Mouse (Mus musculus): ENCODE results near the gene Tarm1. TPM values are rescaled to one million over a fixed set of nuclear protein-coding genes. Genes with fewer than 3 reads are reported as not detected.

The Tarm1 gene
- not detected in 2 replicates for polyA plus RNA-seq (2014; fragmentation: Nextera tagmentation; extraction: Ambion mirVana)

DNA sequence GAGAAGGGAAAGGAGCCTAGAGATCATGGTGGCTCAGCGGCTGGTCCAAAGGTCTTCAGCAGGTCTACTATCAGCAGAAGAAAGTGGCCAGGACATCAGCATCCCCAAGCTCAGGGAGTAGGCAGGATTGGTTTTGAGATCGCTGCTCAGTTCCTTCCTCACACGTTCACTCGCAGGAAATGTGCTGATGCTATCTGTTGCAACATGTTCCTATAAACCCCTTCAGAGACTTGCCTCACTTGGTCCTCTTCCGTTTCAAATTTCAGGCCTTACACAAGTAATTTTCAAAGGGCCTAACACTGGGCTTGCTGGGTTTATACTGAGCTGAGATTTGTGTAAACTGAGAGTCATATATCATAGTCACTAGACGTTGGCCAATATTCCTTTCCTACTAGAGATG, at the start of gene Tarm1:
Gene Tarm1 (minus strand): TSS at position 186 of the 400 bp plus-strand sequence.
- H3K4me3 ChIP-seq (ENCODE audit: low read depth, low read length), result no peak within 1 kb of the TSS
- no peaks in the 10 kb centered on the region for H3K27me3 ChIP-seq (replicated peaks; ENCODE audit: control insufficient read depth, insufficient read depth, low read length)
- no peak within 1 kb of the TSS for H3K27ac ChIP-seq (ENCODE audit: low read depth, low read length)
- H3K4me2 ChIP-seq (ENCODE audit: low read length), result no peak within 1 kb of the TSS
- no peaks in the 10 kb centered on the region for H3K9me3 ChIP-seq (replicated peaks; ENCODE audit: control insufficient read depth, low read length)
- no peak within 1 kb of the TSS for H3K9ac ChIP-seq (ENCODE audit: low read length)
- 93% methylated on average over 6 of the region's 6 CpGs for WGBS
- no peaks in the 10 kb centered on the region for H3K4me1 ChIP-seq (ENCODE audit: control insufficient read depth, insufficient read depth, low read length)
- DNase-seq (ENCODE audit: low spot score) (no peak), ATAC-seq (no peak)
- no peaks in the 10 kb centered on the region for H3K36me3 ChIP-seq (ENCODE audit: control insufficient read depth, insufficient read depth, low read length)

DNA sequence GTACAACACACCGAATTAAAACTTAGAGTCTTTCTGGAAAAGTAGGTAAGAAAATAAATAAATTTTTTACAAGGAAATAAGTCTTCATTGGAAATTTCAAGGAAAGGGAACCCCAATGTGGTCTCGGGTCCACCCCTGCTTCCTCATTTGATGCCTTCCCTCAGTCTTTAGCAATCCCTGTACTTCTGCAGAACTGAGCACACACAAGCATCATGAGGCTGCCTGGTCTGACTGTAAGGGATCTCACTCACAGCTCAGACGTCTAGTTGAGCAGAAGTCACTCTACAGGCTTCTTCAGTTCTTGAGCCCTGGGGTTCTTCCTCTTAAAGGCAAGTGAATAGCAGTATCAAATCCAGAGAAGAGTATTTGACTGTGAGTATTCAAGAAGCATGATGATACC, 3.5 kb upstream of the Tarm1 start:
- H3K27me3 ChIP-seq (replicated peaks; ENCODE audit: control insufficient read depth, insufficient read depth, low read length), result no peaks in the 10 kb centered on the region
- no peak overlapping the region for H3K4me2 ChIP-seq (ENCODE audit: low read length)
- no peaks in the 10 kb centered on the region for H3K36me3 ChIP-seq (ENCODE audit: control insufficient read depth, insufficient read depth, low read length)
- H3K27ac ChIP-seq (ENCODE audit: low read depth, low read length), result no peak overlapping the region
- H3K4me1 ChIP-seq (ENCODE audit: control insufficient read depth, insufficient read depth, low read length), result no peaks in the 10 kb centered on the region
- H3K9ac ChIP-seq (ENCODE audit: low read length), result no peak overlapping the region
- H3K9me3 ChIP-seq (replicated peaks; ENCODE audit: control insufficient read depth, low read length), result no peaks in the 10 kb centered on the region
- DNase-seq (ENCODE audit: low spot score), result no peak
- ATAC-seq, result no peak
- H3K4me3 ChIP-seq (ENCODE audit: low read depth, low read length), result no peak overlapping the region
- 78% methylated on average over 3 of the region's 3 CpGs for WGBS

DNA sequence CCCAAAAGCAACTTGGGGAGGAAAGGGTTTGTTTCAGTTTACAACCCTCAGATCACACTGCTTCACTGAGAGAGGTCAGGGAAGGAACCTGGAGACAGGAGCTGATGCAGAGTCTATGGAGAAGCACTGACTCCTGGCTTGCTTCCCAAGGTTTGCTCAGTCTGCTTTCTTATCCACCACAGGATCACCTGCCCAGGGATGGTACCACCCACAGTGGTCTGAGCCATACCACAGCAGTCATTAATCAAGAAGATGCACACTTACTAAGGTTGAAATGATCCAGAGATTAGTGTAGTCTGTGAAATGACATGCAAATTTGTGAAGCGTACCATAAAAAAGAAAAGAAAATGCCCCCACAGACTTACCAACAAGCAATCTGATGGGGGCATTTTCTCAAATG, 2.0 kb downstream of the Tarm1 start:
- Histone ChIP-seq H3K4me3 (ENCODE audit: low read depth, low read length) (no peak overlapping the region), H3K9me3 (replicated peaks; ENCODE audit: control insufficient read depth, low read length) (no peaks in the 10 kb centered on the region), H3K4me1 (ENCODE audit: control insufficient read depth, insufficient read depth, low read length) (no peaks in the 10 kb centered on the region), H3K9ac (ENCODE audit: low read length) (no peak overlapping the region), H3K36me3 (ENCODE audit: control insufficient read depth, insufficient read depth, low read length) (no peaks in the 10 kb centered on the region), H3K4me2 (ENCODE audit: low read length) (no peak overlapping the region), H3K27me3 (replicated peaks; ENCODE audit: control insufficient read depth, insufficient read depth, low read length) (no peaks in the 10 kb centered on the region), H3K27ac (ENCODE audit: low read depth, low read length) (no peak overlapping the region)
- DNase-seq (ENCODE audit: low spot score) (no peak), ATAC-seq (no peak)
- WGBS, result 100% methylated on average over 1 of the region's 1 CpGs

DNA sequence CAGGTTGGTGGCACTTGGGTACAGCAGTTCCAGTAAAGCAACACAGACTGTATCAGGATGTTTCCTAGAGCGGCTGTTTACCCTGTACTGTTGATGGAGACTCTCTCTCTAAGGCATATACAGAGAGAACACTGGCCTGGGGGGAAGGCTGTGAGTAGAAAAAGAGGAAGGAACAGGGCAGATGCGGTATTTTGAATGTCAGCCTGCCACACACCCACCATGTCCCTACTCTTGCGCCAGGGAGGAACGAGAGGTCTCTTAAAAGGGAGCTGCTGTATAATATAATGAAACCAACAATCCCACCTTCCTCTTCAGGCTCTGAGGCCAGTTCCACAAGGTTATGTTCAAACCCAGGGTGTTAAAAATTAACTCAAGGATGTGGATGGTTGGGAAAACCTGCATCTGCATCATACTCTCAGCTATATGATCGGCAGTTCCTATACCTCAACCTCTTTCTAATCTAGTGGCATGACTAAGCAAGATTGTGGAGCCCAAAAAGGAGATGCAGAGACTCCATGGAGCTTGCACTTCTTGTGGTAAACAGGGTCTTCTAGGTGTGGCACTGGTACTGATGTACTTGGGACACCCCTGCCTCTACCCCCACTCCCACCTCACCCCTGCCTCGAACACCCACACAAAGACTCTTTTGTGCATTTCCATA, 20.3 kb downstream of the Tarm1 start:
- ATAC-seq, result no peak

DNA sequence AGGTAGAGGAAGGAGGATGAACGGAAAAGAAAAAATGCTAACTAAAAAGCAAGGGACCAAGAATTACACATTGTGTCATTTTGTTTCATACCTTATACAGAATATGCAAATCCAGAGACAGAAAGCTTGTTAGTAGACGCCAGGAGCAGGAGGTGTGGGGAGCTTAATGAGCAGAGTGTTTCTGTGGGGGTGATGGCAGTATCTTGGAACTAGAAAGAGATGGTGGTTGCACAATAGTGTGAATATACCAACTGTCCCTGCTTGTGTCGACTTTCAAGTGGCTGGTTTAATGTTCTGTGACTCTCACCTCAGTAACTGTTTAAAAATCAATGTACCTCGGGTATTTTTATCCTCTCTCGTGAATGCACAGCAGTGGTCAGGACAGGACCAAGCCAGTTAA, 25.7 kb downstream of the Tarm1 start:
- WGBS, result 55% methylated on average over 5 of the region's 5 CpGs
- no peak for ATAC-seq

More for the DNA sequence above, 20.3 kb downstream of the Tarm1 start:
- no peak for DNase-seq (ENCODE audit: low spot score)
- Histone ChIP-seq H3K4me2 (ENCODE audit: low read length) (no peak overlapping the region), H3K36me3 (ENCODE audit: control insufficient read depth, insufficient read depth, low read length) (no peaks in the 10 kb centered on the region), H3K4me1 (ENCODE audit: control insufficient read depth, insufficient read depth, low read length) (no peaks in the 10 kb centered on the region), H3K4me3 (ENCODE audit: low read depth, low read length) (no peak overlapping the region), H3K27me3 (replicated peaks; ENCODE audit: control insufficient read depth, insufficient read depth, low read length) (no peaks in the 10 kb centered on the region), H3K9me3 (replicated peaks; ENCODE audit: control insufficient read depth, low read length) (0 out of 2 replicates have a peak, but pooled peaks cover 2% of the 10 kb centered on the region), H3K9ac (ENCODE audit: low read length) (no peak overlapping the region), H3K27ac (ENCODE audit: low read depth, low read length) (no peak overlapping the region)
- 88% methylated on average over 6 of the region's 6 CpGs for WGBS

DNA sequence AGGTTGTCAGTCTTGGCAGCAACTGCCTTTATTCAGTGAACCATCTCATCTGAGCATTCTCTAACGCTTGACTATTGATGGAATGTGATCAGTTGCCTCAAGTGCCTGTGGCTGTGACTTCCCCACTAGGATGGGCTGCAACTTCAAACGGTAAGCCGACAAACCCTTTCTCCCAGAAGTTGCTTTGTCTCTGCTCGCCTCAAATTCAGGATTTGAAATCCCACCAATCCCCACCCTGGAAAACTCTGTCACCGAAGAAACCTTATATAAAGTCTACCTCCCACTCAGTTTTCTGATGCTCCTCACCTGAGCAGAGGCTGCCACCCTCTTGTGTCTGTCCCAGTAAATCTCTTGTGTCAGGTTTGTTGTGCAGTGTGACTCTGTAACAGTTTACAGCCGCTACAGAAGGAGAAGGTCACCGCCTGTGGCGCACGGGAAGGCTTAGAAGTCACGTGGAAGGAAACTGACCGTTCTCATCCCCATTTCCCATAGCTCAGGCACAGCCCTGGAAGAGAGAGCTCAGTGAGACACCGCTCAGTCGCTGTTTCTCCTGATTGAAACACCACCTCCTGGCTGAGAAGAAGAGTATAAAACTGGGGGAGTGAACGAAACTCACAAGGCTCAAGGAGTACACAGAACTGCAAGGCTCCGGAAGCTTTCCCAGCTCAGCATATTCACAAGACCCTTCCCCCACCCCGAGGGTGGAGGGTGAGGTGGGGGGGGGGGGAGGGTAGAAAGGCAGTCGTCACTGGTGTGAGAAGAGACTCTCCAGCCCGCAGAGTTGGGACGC, 27.9 kb downstream of the Tarm1 start:
- 6% methylated on average over 19 of the region's 19 CpGs for WGBS
- Histone ChIP-seq H3K4me3 (ENCODE audit: low read depth, low read length) (no peak overlapping the region), H3K4me2 (ENCODE audit: low read length) (no peak overlapping the region), H3K4me1 (ENCODE audit: control insufficient read depth, insufficient read depth, low read length) (no peaks in the 10 kb centered on the region), H3K9me3 (replicated peaks; ENCODE audit: control insufficient read depth, low read length) (no peaks in the 10 kb centered on the region), H3K9ac (ENCODE audit: low read length) (no peak overlapping the region), H3K27ac (ENCODE audit: low read depth, low read length) (no peak overlapping the region), H3K36me3 (ENCODE audit: control insufficient read depth, insufficient read depth, low read length) (no peaks in the 10 kb centered on the region), H3K27me3 (replicated peaks; ENCODE audit: control insufficient read depth, insufficient read depth, low read length) (no peaks in the 10 kb centered on the region)
- ATAC-seq (no peak), DNase-seq (ENCODE audit: low spot score) (peak; percentile 2)

More for the DNA sequence above, 25.7 kb downstream of the Tarm1 start:
- no peak overlapping the region for H3K27ac ChIP-seq (ENCODE audit: low read depth, low read length)
- no peaks in the 10 kb centered on the region for H3K27me3 ChIP-seq (replicated peaks; ENCODE audit: control insufficient read depth, insufficient read depth, low read length)
- H3K36me3 ChIP-seq (ENCODE audit: control insufficient read depth, insufficient read depth, low read length), result no peaks in the 10 kb centered on the region
- H3K4me2 ChIP-seq (ENCODE audit: low read length), result no peak overlapping the region
- H3K9ac ChIP-seq (ENCODE audit: low read length), result no peak overlapping the region
- H3K4me3 ChIP-seq (ENCODE audit: low read depth, low read length), result no peak overlapping the region
- H3K4me1 ChIP-seq (ENCODE audit: control insufficient read depth, insufficient read depth, low read length), result no peaks in the 10 kb centered on the region
- 0 out of 2 replicates have a peak, but pooled peaks cover under 1% of the 10 kb centered on the region for H3K9me3 ChIP-seq (replicated peaks; ENCODE audit: control insufficient read depth, low read length)
- no peak for DNase-seq (ENCODE audit: low spot score)

DNA sequence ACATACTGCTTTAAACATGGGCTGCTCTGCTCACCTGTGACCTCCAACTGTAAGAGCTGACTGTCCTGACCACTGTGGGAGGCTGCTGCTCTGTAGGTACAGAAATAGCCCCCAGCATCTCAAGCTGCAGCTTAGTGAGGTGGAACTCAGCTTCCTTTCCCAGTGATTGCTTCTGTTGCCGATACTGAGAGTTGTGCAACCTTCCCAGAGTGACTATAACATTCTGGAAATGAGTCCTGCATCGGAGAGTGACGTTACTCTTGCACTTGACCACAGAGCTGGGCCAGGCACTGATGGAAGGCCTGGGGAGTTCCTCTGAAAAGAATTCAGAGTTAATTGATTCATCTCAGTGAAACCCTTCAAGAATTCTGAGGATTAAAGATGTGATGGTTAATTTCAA, 29.6 kb downstream of the Tarm1 start:
- no peaks in the 10 kb centered on the region for H3K9me3 ChIP-seq (replicated peaks; ENCODE audit: control insufficient read depth, low read length)
- H3K4me1 ChIP-seq (ENCODE audit: control insufficient read depth, insufficient read depth, low read length), result no peaks in the 10 kb centered on the region
- H3K27ac ChIP-seq (ENCODE audit: low read depth, low read length), result no peak overlapping the region
- no peaks in the 10 kb centered on the region for H3K36me3 ChIP-seq (ENCODE audit: control insufficient read depth, insufficient read depth, low read length)
- WGBS, result 61% methylated on average over 3 of the region's 3 CpGs
- DNase-seq (ENCODE audit: low spot score) (no peak), ATAC-seq (no peak)
- no peak overlapping the region for H3K4me2 ChIP-seq (ENCODE audit: low read length)
- no peak overlapping the region for H3K9ac ChIP-seq (ENCODE audit: low read length)
- no peak overlapping the region for H3K4me3 ChIP-seq (ENCODE audit: low read depth, low read length)
- no peaks in the 10 kb centered on the region for H3K27me3 ChIP-seq (replicated peaks; ENCODE audit: control insufficient read depth, insufficient read depth, low read length)

DNA sequence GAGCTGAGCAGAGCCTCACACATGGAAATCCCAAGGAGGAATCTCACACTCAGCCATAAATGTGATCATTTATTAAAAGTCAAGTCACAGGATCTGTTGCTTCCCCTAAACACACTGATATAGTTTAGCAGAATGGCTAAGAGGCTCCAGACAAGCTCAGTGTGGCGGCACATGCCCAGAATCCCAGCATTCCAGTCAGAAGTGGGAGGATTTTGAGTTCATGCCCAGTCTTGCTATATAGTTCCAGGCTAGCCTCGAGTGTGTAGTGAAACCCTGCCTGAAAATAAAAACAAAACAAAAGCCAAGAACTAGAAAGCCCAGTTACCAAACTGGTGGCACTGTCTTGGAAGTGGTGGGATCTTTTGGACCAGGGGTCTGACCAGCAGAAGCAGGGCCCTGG, 33.8 kb downstream of the Tarm1 start:
- H3K36me3 ChIP-seq (ENCODE audit: control insufficient read depth, insufficient read depth, low read length), result no peaks in the 10 kb centered on the region
- no peaks in the 10 kb centered on the region for H3K9me3 ChIP-seq (replicated peaks; ENCODE audit: control insufficient read depth, low read length)

DNA sequence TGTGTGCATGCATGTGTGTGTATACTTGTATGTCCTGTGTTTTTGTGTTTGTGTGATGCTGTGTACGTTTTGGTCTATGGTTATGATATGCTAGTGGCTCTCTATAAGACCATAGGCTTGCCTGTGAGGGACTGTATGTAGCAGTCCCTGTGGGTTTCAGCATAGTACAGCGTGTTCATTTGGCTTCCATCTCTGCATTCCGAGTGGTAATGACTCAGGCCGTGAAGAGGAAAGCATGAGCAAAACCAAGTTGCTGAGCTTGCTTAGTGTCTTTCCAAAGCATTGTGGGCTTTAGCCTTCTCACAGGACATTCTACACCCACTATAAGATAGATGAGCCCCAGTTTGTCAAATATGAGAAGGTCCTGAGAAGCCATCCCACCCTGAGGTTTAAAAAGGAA, 39.1 kb downstream of the Tarm1 start:
- Histone ChIP-seq H3K4me2 (ENCODE audit: low read length) (no peak overlapping the region), H3K36me3 (ENCODE audit: control insufficient read depth, insufficient read depth, low read length) (no peaks in the 10 kb centered on the region), H3K9ac (ENCODE audit: low read length) (no peak overlapping the region), H3K9me3 (replicated peaks; ENCODE audit: control insufficient read depth, low read length) (no peaks in the 10 kb centered on the region), H3K27ac (ENCODE audit: low read depth, low read length) (no peak overlapping the region), H3K4me3 (ENCODE audit: low read depth, low read length) (no peak overlapping the region), H3K27me3 (replicated peaks; ENCODE audit: control insufficient read depth, insufficient read depth, low read length) (no peaks in the 10 kb centered on the region), H3K4me1 (ENCODE audit: control insufficient read depth, insufficient read depth, low read length) (no peaks in the 10 kb centered on the region)
- no peak for DNase-seq (ENCODE audit: low spot score)
- ATAC-seq, result no peak
- WGBS, result 83% methylated on average over 4 of the region's 4 CpGs

More for the DNA sequence above, 33.8 kb downstream of the Tarm1 start:
- ATAC-seq, result no peak
- Histone ChIP-seq H3K9ac (ENCODE audit: low read length) (no peak overlapping the region), H3K4me3 (ENCODE audit: low read depth, low read length) (no peak overlapping the region), H3K27ac (ENCODE audit: low read depth, low read length) (no peak overlapping the region), H3K4me1 (ENCODE audit: control insufficient read depth, insufficient read depth, low read length) (no peaks in the 10 kb centered on the region), H3K27me3 (replicated peaks; ENCODE audit: control insufficient read depth, insufficient read depth, low read length) (no peaks in the 10 kb centered on the region), H3K4me2 (ENCODE audit: low read length) (no peak overlapping the region)
- 65% methylated on average over 2 of the region's 2 CpGs for WGBS
- no peak for DNase-seq (ENCODE audit: low spot score)
